Mouse (Mus musculus) lung, postnatal 0 days (tissue): Measurements from ENCODE around the gene Fbxw22.
"Not testable (repeated sequence)": the region's sequence is repeated elsewhere in the genome, so short reads cannot be mapped to it uniquely, and the experiment has no call there.

ENCODE experiments used
- CTCF ChIP-seq: IDR thresholded peaks from 2 replicates; pipeline ENCODE4 v1.5.1; 2016; ENCODE audit warnings: antibody characterized with exemption, mild to moderate bottlenecking
- EP300 ChIP-seq: IDR thresholded peaks from 2 replicates; pipeline ENCODE4 v1.6.1; 2016; ENCODE audit warnings: antibody characterized with exemption, mild to moderate bottlenecking, control low read depth

- TF ChIP-seq CTCF, EP300: not testable (repeated sequence)
Observed at GRCm38 (mm10) chr9:109404196-109404595, at the start of gene Fbxw22.
